Mouse (Mus musculus) heart, embryonic 14.5 days (tissue): ENCODE data around the gene Nfib. TPM values are rescaled to one million over a fixed set of nuclear protein-coding genes. Genes with fewer than 3 reads are reported as not detected.

Source experiments
- ATAC-seq: fragments of 200-750 bp; cut with Nextera tagmentation; 2 replicates; pipeline ENCODE4 v1.8.0; 2017; ENCODE audit warnings: low read depth, moderate TSS enrichment; ENCODE audit not compliant: insufficient number of reproducible peaks, insufficient read depth, low FRiP score
- H3K27ac ChIP-seq, 2 experiments: fragments of 200-500 bp in 1 of 2; fragments of 300-500 bp in 1 of 2; sonication (generic) in 1 of 2; replicated peaks in 1 of 2; 2 replicates each; pipeline ENCODE4 v1.5.1; 2012 to 2014; ENCODE audit warnings: low read depth in 2 of 2, low read length in 2 of 2, control low read depth in 1 of 2, mild to moderate bottlenecking in 1 of 2, mixed read lengths in 1 of 2; ENCODE audit not compliant: control insufficient read depth in 1 of 2, insufficient read depth in 1 of 2
- H3K27me3 ChIP-seq: fragments of 300-500 bp; sonication (generic); 2 replicates; pipeline ENCODE4 v1.6.1; 2014; ENCODE audit warnings: mild to moderate bottlenecking, low read length, control low read depth; ENCODE audit not compliant: control insufficient read depth, insufficient read depth
- H3K36me3 ChIP-seq: fragments of 300-500 bp; sonication (generic); 2 replicates; pipeline ENCODE4 v1.6.1; 2014; ENCODE audit warnings: mild to moderate bottlenecking, control low read depth, low read length, mixed read lengths; ENCODE audit not compliant: control insufficient read depth, insufficient read depth
- H3K4me1 ChIP-seq, 2 experiments: fragments of 200-500 bp in 1 of 2; fragments of 300-500 bp in 1 of 2; sonication (generic) in 1 of 2; 2 replicates each; pipeline ENCODE4 v1.6.1; 2012 to 2014; ENCODE audit warnings: low read length in 2 of 2, control low read depth in 1 of 2, mixed read lengths in 1 of 2; ENCODE audit not compliant: control insufficient read depth in 2 of 2, insufficient read depth in 2 of 2
- H3K4me2 ChIP-seq: fragments of 300-500 bp; sonication (generic); 2 replicates; pipeline ENCODE4 v1.6.1; 2014; ENCODE audit warnings: mild to moderate bottlenecking, low read length
- H3K4me3 ChIP-seq, 2 experiments: fragments of 200-500 bp in 1 of 2; fragments of 300-500 bp in 1 of 2; sonication (generic) in 1 of 2; 2 replicates each; pipeline ENCODE4 v1.5.1; 2012 to 2014; ENCODE audit warnings: low read length in 2 of 2, mild to moderate bottlenecking in 2 of 2, control low read depth in 1 of 2, low read depth in 1 of 2, moderate library complexity in 1 of 2; ENCODE audit not compliant: control insufficient read depth in 1 of 2, insufficient read depth in 1 of 2
- H3K9ac ChIP-seq: fragments of 300-500 bp; sonication (generic); 2 replicates; pipeline ENCODE4 v1.6.1; 2014; ENCODE audit warnings: mild to moderate bottlenecking, low read length
- H3K9me3 ChIP-seq: fragments of 300-500 bp; sonication (generic); 2 replicates; pipeline ENCODE4 v1.6.1; 2016; ENCODE audit warnings: low read length, control low read depth; ENCODE audit not compliant: control insufficient read depth
- WGBS: fragments of 180-500 bp; shearing (Covaris S2); extraction: QIAGEN DNeasy Blood & Tissue Kit; methylation state at CpG from one replicate; pipeline ENCODE4 v1.1.7; 2014; 5-methylcytosine and 5-hydroxymethylcytosine counted together
- polyA plus RNA-seq: library from polyadenylated mRNA; unstranded; fragments of >200 nt; fragmentation: Nextera tagmentation; extraction: Ambion mirVana; gene quantifications from 2 replicates; pipeline ENCODE4 v1.2.1, GENCODE M21; 2014

Nfib gene
- polyA plus RNA-seq, 1 experiment from 2014 or later = 79.8 TPM

- H3K36me3 ChIP-seq = peaks cover 41% of the 10 kb centered on the region
- peaks cover 4 to 42% of the 10 kb centered on the region in 2 experiments for H3K4me1 ChIP-seq
- peak overlapping the region; percentile 61 for H3K4me2 ChIP-seq
- WGBS = 6% methylated on average over 1 of the region's 1 CpGs
- 0 out of 4 replicates have a peak overlapping the region, but pooled peaks of 1 of the 2 experiments have one; percentile 7 for H3K4me3 ChIP-seq
- H3K27ac ChIP-seq = peak overlapping the region; percentile 53 to 73; a peak in 3 of 4 replicates
- no peaks in the 10 kb centered on the region for H3K9me3 ChIP-seq
- no peaks in the 10 kb centered on the region for H3K27me3 ChIP-seq
- ATAC-seq = no peak
- peak overlapping the region; percentile 38 for H3K9ac ChIP-seq
Observed at GRCm38 (mm10) chr4:82483871-82484270, 221.7 kb downstream of the Nfib start.

- H3K9ac ChIP-seq = 0 out of 2 replicates have a peak overlapping the region, but pooled peaks have one; percentile 38
- peaks cover 35% of the 10 kb centered on the region for H3K36me3 ChIP-seq
- no peaks in the 10 kb centered on the region for H3K9me3 ChIP-seq
- H3K27ac ChIP-seq = peak overlapping the region in 1 of 2 experiments; percentile 73; a peak in 3 of 4 replicates
- H3K4me1 ChIP-seq = peaks cover 6 to 44% of the 10 kb centered on the region in 2 experiments
- 28% methylated on average over 6 of the region's 6 CpGs for WGBS
- H3K27me3 ChIP-seq = no peaks in the 10 kb centered on the region
- no peak overlapping the region for H3K4me3 ChIP-seq
- ATAC-seq = no peak
- peak overlapping the region; percentile 61 for H3K4me2 ChIP-seq
Observed at GRCm38 (mm10) chr4:82483298-82483697, 222.3 kb downstream of the Nfib start.

GRCm38 (mm10) chr4:82480635-82481034, 224.9 kb downstream of the Nfib start:
- Histone ChIP-seq H3K4me1 (peaks cover 7 to 50% of the 10 kb centered on the region in 2 experiments), H3K4me3 (no peak overlapping the region), H3K27me3 (no peaks in the 10 kb centered on the region), H3K9me3 (no peaks in the 10 kb centered on the region), H3K4me2 (peak overlapping the region; percentile 52), H3K9ac (peak overlapping the region; percentile 56; the same call in 1 of the 2 replicates), H3K36me3 (peaks cover 13% of the 10 kb centered on the region), H3K27ac (peak overlapping the region; percentile 70 to 78)
- 34% methylated on average over 9 of the region's 9 CpGs for WGBS
- 0 out of 2 replicates have a peak, but pooled peaks have one; percentile 47 for ATAC-seq

GRCm38 (mm10) chr4:82479394-82479793, 226.2 kb downstream of the Nfib start:
- no peaks in the 10 kb centered on the region for H3K9me3 ChIP-seq
- H3K4me1 ChIP-seq = peaks cover 5 to 49% of the 10 kb centered on the region in 2 experiments
- whole genome bisulfite sequencing = 69% methylated on average over 4 of the region's 4 CpGs
- H3K4me2 ChIP-seq = no peak overlapping the region
- no peak for ATAC-seq
- H3K36me3 ChIP-seq = peaks cover 13% of the 10 kb centered on the region
- no peaks in the 10 kb centered on the region for H3K27me3 ChIP-seq
- no peak overlapping the region for H3K27ac ChIP-seq
- no peak overlapping the region for H3K9ac ChIP-seq
- no peak overlapping the region for H3K4me3 ChIP-seq

- no peaks in the 10 kb centered on the region for H3K27me3 ChIP-seq
- no peaks in the 10 kb centered on the region for H3K9me3 ChIP-seq
- no peak for ATAC-seq
- no peak overlapping the region for H3K4me2 ChIP-seq
- no peak overlapping the region for H3K9ac ChIP-seq
- 92% methylated on average over 2 of the region's 2 CpGs for WGBS
- peaks cover 13% of the 10 kb centered on the region for H3K36me3 ChIP-seq
- H3K4me1 ChIP-seq = peaks cover 5 to 45% of the 10 kb centered on the region in 2 experiments; a peak in 3 of 4 replicates
- H3K4me3 ChIP-seq = no peak overlapping the region
- no peak overlapping the region for H3K27ac ChIP-seq
Observed at GRCm38 (mm10) chr4:82477742-82478141, 227.8 kb downstream of the Nfib start.

- Histone ChIP-seq H3K36me3 (peaks cover 7% of the 10 kb centered on the region), H3K4me1 (peaks cover 9 to 50% of the 10 kb centered on the region in 2 experiments), H3K4me3 (no peak overlapping the region), H3K4me2 (no peak overlapping the region), H3K27me3 (no peaks in the 10 kb centered on the region), H3K27ac (0 out of 4 replicates have a peak overlapping the region, but pooled peaks of 1 of the 2 experiments have one; percentile 24), H3K9me3 (no peaks in the 10 kb centered on the region), H3K9ac (0 out of 2 replicates have a peak overlapping the region, but pooled peaks have one; percentile 27)
- WGBS = 47% methylated on average over 2 of the region's 2 CpGs
- no peak for ATAC-seq
Observed at GRCm38 (mm10) chr4:82476411-82476810, 229.1 kb downstream of the Nfib start.

DNA sequence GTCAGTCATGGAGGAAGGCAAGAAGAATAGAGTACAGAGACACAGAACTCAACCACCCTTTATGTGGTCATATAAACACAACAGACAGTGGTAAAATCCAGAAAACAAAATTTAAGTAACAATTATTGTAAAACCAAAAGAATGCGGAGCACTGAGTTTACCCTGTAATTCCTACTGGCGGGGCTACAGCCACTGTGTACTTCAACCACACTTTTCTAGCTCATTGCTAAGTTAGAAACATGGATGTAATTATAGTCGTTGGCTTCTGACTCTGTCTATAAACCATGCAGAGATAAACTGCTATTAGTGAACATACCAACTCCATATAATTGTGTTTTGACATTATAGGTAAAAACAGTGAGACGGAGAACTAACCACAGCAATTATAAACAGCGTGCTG, 231.2 kb downstream of the Nfib start:
- H3K9ac ChIP-seq = no peak overlapping the region
- peaks cover 3% of the 10 kb centered on the region for H3K36me3 ChIP-seq
- ATAC-seq = no peak
- no peaks in the 10 kb centered on the region for H3K27me3 ChIP-seq
- WGBS = 91% methylated on average over 5 of the region's 5 CpGs
- H3K4me1 ChIP-seq = peaks cover 16 to 65% of the 10 kb centered on the region in 2 experiments
- H3K27ac ChIP-seq = no peak overlapping the region
- no peak overlapping the region for H3K4me3 ChIP-seq
- no peak overlapping the region for H3K4me2 ChIP-seq
- H3K9me3 ChIP-seq = no peaks in the 10 kb centered on the region

GRCm38 (mm10) chr4:82470938-82471320, 234.6 kb downstream of the Nfib start:
- Histone ChIP-seq H3K27me3 (no peaks in the 10 kb centered on the region), H3K9ac (peak overlapping the region; percentile 47), H3K36me3 (no peaks in the 10 kb centered on the region), H3K9me3 (no peaks in the 10 kb centered on the region), H3K4me2 (peak overlapping the region; percentile 27), H3K27ac (peak overlapping the region; percentile 79 to 87), H3K4me3 (no peak overlapping the region), H3K4me1 (peaks cover 27 to 86% of the 10 kb centered on the region in 2 experiments)
- no peak for ATAC-seq
- WGBS = 62% methylated on average over 3 of the region's 3 CpGs
